Mouse (Mus musculus) skeletal muscle tissue, adult 2 months (tissue): ENCODE data around the gene B4galt4.

Experiments
- DNase-seq: peaks from one replicate; pipeline ENCODE4 v3.0.0-alpha.2; 2012; ENCODE audit warnings: low read depth, low spot score

The B4galt4 gene

GRCm38 (mm10) chr16:38729139-38729538, 12.9 kb upstream of the B4galt4 start:
- DNase-seq: no peak

GRCm38 (mm10) chr16:38729610-38730288, 12.3 kb upstream of the B4galt4 start:
- no peak for DNase-seq

- no peak for DNase-seq
These were observed 11.1 kb upstream of the B4galt4 start for GRCm38 (mm10) chr16:38730921-38731320.

- DNase-seq: no peak
These were observed 710 bp upstream of the B4galt4 start for GRCm38 (mm10) chr16:38741204-38741903.

GRCm38 (mm10) chr16:38742659-38743131, 631 bp downstream of the B4galt4 start:
- no peak for DNase-seq

GRCm38 (mm10) chr16:38743941-38744673, 2.0 kb downstream of the B4galt4 start:
- DNase-seq: no peak

- DNase-seq: no peak
These were observed 8.7 kb downstream of the B4galt4 start for GRCm38 (mm10) chr16:38750803-38751202.

GRCm38 (mm10) chr16:38753631-38754030, 11.6 kb downstream of the B4galt4 start:
- DNase-seq: no peak

GRCm38 (mm10) chr16:38755452-38756176, 13.6 kb downstream of the B4galt4 start:
- DNase-seq: no peak

GRCm38 (mm10) chr16:38756177-38756503, 14.1 kb downstream of the B4galt4 start:
- no peak for DNase-seq

- DNase-seq: no peak
These were observed 14.5 kb downstream of the B4galt4 start for GRCm38 (mm10) chr16:38756572-38756971.

GRCm38 (mm10) chr16:38757626-38758025, 15.6 kb downstream of the B4galt4 start:
- no peak for DNase-seq

GRCm38 (mm10) chr16:38758104-38758861, 16.2 kb downstream of the B4galt4 start:
- DNase-seq: no peak

- no peak for DNase-seq
These were observed 18.2 kb downstream of the B4galt4 start for GRCm38 (mm10) chr16:38760239-38760638.

GRCm38 (mm10) chr16:38760834-38761375, 18.8 kb downstream of the B4galt4 start:
- no peak for DNase-seq

GRCm38 (mm10) chr16:38761972-38762371, 19.9 kb downstream of the B4galt4 start:
- no peak for DNase-seq

- no peak for DNase-seq
These were observed 20.3 kb downstream of the B4galt4 start for GRCm38 (mm10) chr16:38762401-38762800.

GRCm38 (mm10) chr16:38763508-38763907, 21.4 kb downstream of the B4galt4 start:
- DNase-seq: no peak

GRCm38 (mm10) chr16:38766671-38767070, 24.6 kb downstream of the B4galt4 start:
- DNase-seq: no peak

- DNase-seq: no peak
These were observed 25.7 kb downstream of the B4galt4 start for GRCm38 (mm10) chr16:38767761-38768160.

- no peak for DNase-seq
These were observed 26.3 kb downstream of the B4galt4 start for GRCm38 (mm10) chr16:38768386-38768785.
